Mouse (Mus musculus) midbrain, embryonic 14.5 days (tissue): ENCODE data around the gene Zfp217. TPM values are rescaled to one million over a fixed set of nuclear protein-coding genes. Genes with fewer than 3 reads are reported as not detected.
A peak's percentile ranks its signal among the peaks of the same experiment; 100 is the strongest.

Experiments used
- ATAC-seq: fragments of 200-750 bp; cut with Nextera tagmentation; 2 replicates; pipeline ENCODE4 v1.8.0; 2017; ENCODE audit warnings: moderate number of reproducible peaks, moderate library complexity; ENCODE audit not compliant: low FRiP score, low TSS enrichment
- DNase-seq: peaks from one replicate; pipeline ENCODE4 v3.0.0-alpha.2; 2015
- H3K27ac ChIP-seq: fragments of 300-500 bp; sonication (generic); replicated peaks from 2 replicates; pipeline ENCODE4 v1.5.1; 2014; ENCODE audit warnings: mild to moderate bottlenecking, low read depth, low read length, moderate library complexity
- H3K27me3 ChIP-seq: fragments of 300-500 bp; sonication (generic); 2 replicates; pipeline ENCODE4 v1.6.1; 2014; ENCODE audit warnings: low read length, control low read depth, mixed read lengths; ENCODE audit not compliant: control insufficient read depth, insufficient read depth
- H3K36me3 ChIP-seq: fragments of 300-500 bp; sonication (generic); 2 replicates; pipeline ENCODE4 v1.6.1; 2014; ENCODE audit warnings: low read length, control low read depth; ENCODE audit not compliant: control insufficient read depth, insufficient read depth
- H3K4me1 ChIP-seq: fragments of 300-500 bp; sonication (generic); 2 replicates; pipeline ENCODE4 v1.6.1; 2014; ENCODE audit warnings: mild to moderate bottlenecking, antibody characterized with exemption, low read length, control low read depth; ENCODE audit not compliant: control insufficient read depth, insufficient read depth
- H3K4me2 ChIP-seq: fragments of 300-500 bp; sonication (generic); 2 replicates; pipeline ENCODE4 v1.6.1; 2014; ENCODE audit warnings: mild to moderate bottlenecking, low read length, moderate library complexity
- H3K4me3 ChIP-seq: fragments of 300-500 bp; sonication (generic); replicated peaks from 2 replicates; pipeline ENCODE4 v1.5.1; 2014; ENCODE audit warnings: low read depth, low read length
- H3K9ac ChIP-seq: fragments of 300-500 bp; sonication (generic); replicated peaks from 2 replicates; pipeline ENCODE4 v1.6.1; 2014; ENCODE audit warnings: mild to moderate bottlenecking, low read length, moderate library complexity
- H3K9me3 ChIP-seq: fragments of 300-500 bp; sonication (generic); 2 replicates; pipeline ENCODE4 v1.6.1; 2016; ENCODE audit warnings: low read length, control low read depth, mixed read lengths; ENCODE audit not compliant: control insufficient read depth
- WGBS: fragments of 180-500 bp; shearing (Covaris S2); extraction: QIAGEN DNeasy Blood & Tissue Kit; methylation state at CpG from one replicate; pipeline ENCODE4 v1.1.7; 2014; 5-methylcytosine and 5-hydroxymethylcytosine counted together
- polyA plus RNA-seq: library from polyadenylated mRNA; unstranded; fragments of >200 nt; fragmentation: Nextera tagmentation; extraction: Ambion mirVana; gene quantifications from 2 replicates; pipeline ENCODE4 v1.2.1, GENCODE M21; 2014

The Zfp217 gene
- polyA plus RNA-seq, 1 experiment from 2014 or later, result 1.8 TPM

- no peak overlapping the region for H3K27ac ChIP-seq
- H3K9me3 ChIP-seq, result no peaks in the 10 kb centered on the region
- H3K36me3 ChIP-seq, result 0 out of 2 replicates have a peak, but pooled peaks cover 2% of the 10 kb centered on the region
- H3K27me3 ChIP-seq, result no peaks in the 10 kb centered on the region
- WGBS, result 51% methylated on average over 3 of the region's 3 CpGs
- DNase-seq (no peak), ATAC-seq (no peak)
- peaks cover 15% of the 10 kb centered on the region for H3K4me1 ChIP-seq
- no peak overlapping the region for H3K9ac ChIP-seq
- no peak overlapping the region for H3K4me3 ChIP-seq
- no peak overlapping the region for H3K4me2 ChIP-seq
These were observed 20.4 kb downstream of the Zfp217 start for GRCm38 (mm10) chr2:170127523-170127922.

GRCm38 (mm10) chr2:170126266-170126665 is 21.6 kb downstream of the Zfp217 start:
- Histone ChIP-seq H3K4me1 (peaks cover 7% of the 10 kb centered on the region), H3K36me3 (0 out of 2 replicates have a peak, but pooled peaks cover 3% of the 10 kb centered on the region), H3K27ac (no peak overlapping the region), H3K27me3 (no peaks in the 10 kb centered on the region), H3K4me2 (no peak overlapping the region), H3K4me3 (no peak overlapping the region), H3K9me3 (no peaks in the 10 kb centered on the region), H3K9ac (no peak overlapping the region)
- WGBS, result 89% methylated on average over 1 of the region's 1 CpGs
- ATAC-seq (no peak), DNase-seq (no peak)

- Histone ChIP-seq H3K9me3 (no peaks in the 10 kb centered on the region), H3K27me3 (no peaks in the 10 kb centered on the region), H3K4me2 (no peak overlapping the region), H3K9ac (no peak overlapping the region), H3K4me1 (no peaks in the 10 kb centered on the region; the same call in 1 of the 2 replicates), H3K27ac (no peak overlapping the region), H3K36me3 (peaks cover 30% of the 10 kb centered on the region), H3K4me3 (no peak overlapping the region)
- 92% methylated on average over 7 of the region's 7 CpGs for WGBS
- no peak for ATAC-seq
- DNase-seq, result no peak
These were observed 25.7 kb downstream of the Zfp217 start for GRCm38 (mm10) chr2:170122197-170122596.

GRCm38 (mm10) chr2:170120139-170121027 is 27.5 kb downstream of the Zfp217 start:
- ATAC-seq, result no peak
- WGBS, result 89% methylated on average over 19 of the region's 19 CpGs

GRCm38 (mm10) chr2:170116704-170117281 is 31.1 kb downstream of the Zfp217 start:
- 43% methylated on average over 4 of the region's 4 CpGs for WGBS
- H3K36me3 ChIP-seq, result peaks cover 55% of the 10 kb centered on the region
- H3K4me2 ChIP-seq, result no peak overlapping the region
- peak; percentile 90 for DNase-seq
- no peak overlapping the region for H3K4me3 ChIP-seq
- H3K9me3 ChIP-seq, result no peaks in the 10 kb centered on the region
- no peaks in the 10 kb centered on the region for H3K27me3 ChIP-seq
- H3K27ac ChIP-seq, result no peak overlapping the region
- H3K4me1 ChIP-seq, result no peaks in the 10 kb centered on the region
- ATAC-seq, result no peak; the same call in 1 of the 2 replicates
- no peak overlapping the region for H3K9ac ChIP-seq

More at GRCm38 (mm10) chr2:170120139-170121027, 27.5 kb downstream of the Zfp217 start:
- H3K4me1 ChIP-seq, result no peaks in the 10 kb centered on the region
- H3K9ac ChIP-seq, result no peak overlapping the region
- H3K9me3 ChIP-seq, result no peaks in the 10 kb centered on the region
- no peak overlapping the region for H3K4me3 ChIP-seq
- no peaks in the 10 kb centered on the region for H3K27me3 ChIP-seq
- peaks cover 33% of the 10 kb centered on the region for H3K36me3 ChIP-seq
- no peak overlapping the region; the same call in 1 of the 2 replicates for H3K27ac ChIP-seq
- no peak for DNase-seq
- no peak overlapping the region for H3K4me2 ChIP-seq

- 88% methylated on average over 8 of the region's 8 CpGs for WGBS
- H3K9me3 ChIP-seq, result no peaks in the 10 kb centered on the region
- ATAC-seq, result no peak
These were observed 37.6 kb downstream of the Zfp217 start for GRCm38 (mm10) chr2:170110306-170110705.

GRCm38 (mm10) chr2:170109528-170109927 is 38.4 kb downstream of the Zfp217 start:
- Histone ChIP-seq H3K4me3 (no peak overlapping the region), H3K4me2 (no peak overlapping the region), H3K9me3 (no peaks in the 10 kb centered on the region), H3K4me1 (0 out of 2 replicates have a peak, but pooled peaks cover 3% of the 10 kb centered on the region), H3K27ac (no peak overlapping the region), H3K27me3 (no peaks in the 10 kb centered on the region), H3K36me3 (peaks cover 41% of the 10 kb centered on the region), H3K9ac (no peak overlapping the region)
- 12% methylated on average over 5 of the region's 5 CpGs for WGBS
- no peak for DNase-seq
- ATAC-seq, result no peak

More at GRCm38 (mm10) chr2:170110306-170110705, 37.6 kb downstream of the Zfp217 start:
- DNase-seq, result no peak
- H3K9ac ChIP-seq, result no peak overlapping the region
- no peak overlapping the region for H3K4me3 ChIP-seq
- no peaks in the 10 kb centered on the region for H3K27me3 ChIP-seq
- no peak overlapping the region for H3K27ac ChIP-seq
- 0 out of 2 replicates have a peak, but pooled peaks cover 3% of the 10 kb centered on the region for H3K4me1 ChIP-seq
- H3K36me3 ChIP-seq, result peaks cover 42% of the 10 kb centered on the region
- H3K4me2 ChIP-seq, result no peak overlapping the region

- DNase-seq (no peak), ATAC-seq (no peak)
- Histone ChIP-seq H3K4me2 (no peak overlapping the region), H3K27me3 (no peaks in the 10 kb centered on the region), H3K9ac (no peak overlapping the region; the same call in 1 of the 2 replicates), H3K4me1 (0 out of 2 replicates have a peak, but pooled peaks cover 3% of the 10 kb centered on the region), H3K4me3 (no peak overlapping the region), H3K27ac (no peak overlapping the region), H3K9me3 (no peaks in the 10 kb centered on the region), H3K36me3 (peaks cover 25% of the 10 kb centered on the region; the same call in 1 of the 2 replicates)
- WGBS, result 87% methylated on average over 3 of the region's 3 CpGs
These were observed 40.1 kb downstream of the Zfp217 start for GRCm38 (mm10) chr2:170107791-170108190.
